Mouse (Mus musculus) myocyte (in vitro differentiated cells): ENCODE measurements around the gene Shisa6. TPM values are rescaled to one million over a fixed set of nuclear protein-coding genes. Genes with fewer than 3 reads are reported as not detected.

ENCODE experiments used
- H3K27me3 ChIP-seq: one replicate; pipeline ENCODE4 v1.6.1; 2011; ENCODE audit not compliant: control insufficient read depth, insufficient read depth, insufficient read length
- H3K36me3 ChIP-seq: one replicate; pipeline ENCODE4 v1.6.1; 2011; ENCODE audit not compliant: control insufficient read depth, insufficient read depth
- H3K4me2 ChIP-seq: one replicate; pipeline ENCODE4 v1.6.1; 2011; ENCODE audit warnings: low read depth, control low read depth
- H3K4me3 ChIP-seq: one replicate; pipeline ENCODE4 v1.5.1; 2011; ENCODE audit warnings: mild to moderate bottlenecking, control low read depth, moderate library complexity
- H3K79me2 ChIP-seq: one replicate; pipeline ENCODE4 v1.6.1; 2011; ENCODE audit not compliant: control insufficient read depth, insufficient read depth
- H3ac ChIP-seq: one replicate; pipeline ENCODE4 v1.6.1; 2011; ENCODE audit not compliant: control insufficient read depth, insufficient read length
- CEBPB ChIP-seq: IDR thresholded peaks from 2 replicates; pipeline ENCODE4 v1.6.1; 2011; ENCODE audit warnings: mild to moderate bottlenecking, moderate library complexity; ENCODE audit not compliant: poor library complexity, insufficient read depth, severe bottlenecking
- E2F4 ChIP-seq: IDR thresholded peaks from one replicate; pipeline ENCODE4 v1.6.1; 2011; ENCODE audit warnings: mild to moderate bottlenecking, control low read depth, moderate library complexity; ENCODE audit not compliant: insufficient read depth
- MAX ChIP-seq: IDR thresholded peaks from one replicate; pipeline ENCODE4 v1.6.1; 2011; ENCODE audit warnings: low read depth, mild to moderate bottlenecking, control low read depth
- MYOD1 ChIP-seq, 3 experiments: IDR thresholded peaks; one replicate each; pipeline ENCODE4 v1.6.1; 2011; ENCODE audit warnings: control low read depth in 2 of 3, low read depth in 2 of 3, mild to moderate bottlenecking in 2 of 3, moderate library complexity in 1 of 3; ENCODE audit not compliant: insufficient read length in 2 of 3, control insufficient read depth in 1 of 3
- MYOG ChIP-seq, 3 experiments: IDR thresholded peaks; one replicate each; pipeline ENCODE4 v1.6.1; 2011; ENCODE audit warnings: control low read depth in 2 of 3, low read depth in 2 of 3, mild to moderate bottlenecking in 2 of 3; ENCODE audit not compliant: insufficient read length in 2 of 3, control insufficient read depth in 1 of 3, insufficient read depth in 1 of 3
- POLR2A ChIP-seq: IDR thresholded peaks from one replicate; pipeline ENCODE4 v1.6.1; 2011; ENCODE audit warnings: low read depth, mild to moderate bottlenecking, control low read depth, moderate library complexity; ENCODE audit not compliant: insufficient read length
- POLR2AphosphoS2 ChIP-seq: IDR thresholded peaks from one replicate; pipeline ENCODE4 v1.6.1; 2011; ENCODE audit warnings: low read depth, control low read depth; ENCODE audit not compliant: insufficient read length
- REST ChIP-seq: IDR thresholded peaks from one replicate; pipeline ENCODE4 v1.6.1; 2011; ENCODE audit warnings: mild to moderate bottlenecking, control low read depth, moderate library complexity; ENCODE audit not compliant: insufficient read depth, insufficient read length
- SRF ChIP-seq: IDR thresholded peaks from one replicate; pipeline ENCODE4 v1.6.1; 2011; ENCODE audit warnings: low read depth; ENCODE audit not compliant: control insufficient read depth, insufficient read length
- TCF12 ChIP-seq: IDR thresholded peaks from one replicate; pipeline ENCODE4 v1.6.1; 2011; ENCODE audit warnings: mild to moderate bottlenecking, control low read depth; ENCODE audit not compliant: poor library complexity, insufficient read depth, severe bottlenecking
- TCF3 ChIP-seq: IDR thresholded peaks from one replicate; pipeline ENCODE4 v1.6.1; 2011; ENCODE audit warnings: low read depth, control low read depth; ENCODE audit not compliant: insufficient read length
- USF1 ChIP-seq: IDR thresholded peaks from one replicate; pipeline ENCODE4 v1.6.1; 2011; ENCODE audit warnings: low read depth, mild to moderate bottlenecking, control low read depth, moderate library complexity
- polyA plus RNA-seq: library from polyadenylated mRNA; unstranded; fragments of >200 nt; fragmentation: generic; extraction: Trizol; gene quantifications from one replicate; pipeline ENCODE4 v1.2.1, GENCODE M21; 2012; ENCODE audit warnings: missing spikeins

The Shisa6 gene
- polyA plus RNA-seq, 1 experiment, result not detected

- Histone ChIP-seq H3K4me2 (no peak overlapping the region), H3K36me3 (no peaks in the 10 kb centered on the region), H3K79me2 (no peaks in the 10 kb centered on the region), H3K27me3 (no peaks in the 10 kb centered on the region), H3ac (no peak overlapping the region), H3K4me3 (no peak overlapping the region)
- no peak for TF ChIP-seq POLR2A
- TF ChIP-seq SRF, result no peak
- TF ChIP-seq POLR2AphosphoS2, result no peak
- no peak for TF ChIP-seq MAX
- TF ChIP-seq MYOD1 (IDR thresholded peaks at IDR 0.05; ENCODE audit: control insufficient read depth in 1 of 3, insufficient read length in 2 of 3, low read depth in 2 of 3), result no peak
- no peak for TF ChIP-seq TCF12
- no peak for TF ChIP-seq USF1
- no peak for TF ChIP-seq REST
- TF ChIP-seq MYOG (IDR thresholded peaks at IDR 0.05; ENCODE audit: control insufficient read depth in 1 of 3, insufficient read depth in 1 of 3, insufficient read length in 2 of 3, low read depth in 2 of 3), result no peak
- no peak for TF ChIP-seq E2F4
Measured at GRCm38 (mm10) chr11:66496235-66496634, 29.5 kb downstream of the Shisa6 start.

- Histone ChIP-seq H3K79me2 (no peaks in the 10 kb centered on the region), H3K4me3 (no peak overlapping the region), H3K36me3 (no peaks in the 10 kb centered on the region), H3ac (no peak overlapping the region), H3K27me3 (no peaks in the 10 kb centered on the region), H3K4me2 (no peak overlapping the region)
- no peak for TF ChIP-seq POLR2A
- no peak for TF ChIP-seq E2F4
- TF ChIP-seq REST, result no peak
- TF ChIP-seq MYOD1 (IDR thresholded peaks at IDR 0.05; ENCODE audit: control insufficient read depth in 1 of 3, insufficient read length in 2 of 3, low read depth in 2 of 3), result no peak
- no peak for TF ChIP-seq CEBPB
- no peak for TF ChIP-seq POLR2AphosphoS2
- TF ChIP-seq USF1, result no peak
- TF ChIP-seq SRF, result no peak
- no peak for TF ChIP-seq TCF3
- TF ChIP-seq MYOG (IDR thresholded peaks at IDR 0.05; ENCODE audit: control insufficient read depth in 1 of 3, insufficient read depth in 1 of 3, insufficient read length in 2 of 3, low read depth in 2 of 3), result no peak
- no peak for TF ChIP-seq TCF12
- no peak for TF ChIP-seq MAX
Measured at GRCm38 (mm10) chr11:66494391-66494790, 31.4 kb downstream of the Shisa6 start.

DNA sequence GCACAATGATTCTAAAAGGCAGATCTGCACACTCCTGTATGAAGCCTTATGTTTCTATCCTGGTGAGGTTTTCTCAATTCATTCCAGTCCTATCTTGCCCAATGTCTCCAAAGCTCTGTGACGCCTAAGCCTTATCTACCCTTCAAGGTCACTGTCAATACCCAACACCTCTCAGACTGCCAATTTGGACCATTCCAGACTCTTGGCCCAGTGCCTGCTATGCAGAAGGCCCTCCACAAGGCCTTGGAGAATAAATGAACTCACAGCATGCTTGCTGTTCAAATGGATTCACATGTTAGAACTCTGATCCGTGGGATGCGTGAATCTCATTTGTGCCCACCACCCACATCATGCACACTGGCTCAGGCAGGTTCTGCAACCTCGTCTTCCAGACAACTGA, 38.0 kb downstream of the Shisa6 start:
- H3ac ChIP-seq, result no peak overlapping the region
- no peak overlapping the region for H3K4me3 ChIP-seq
- TF ChIP-seq CEBPB, result no peak
- TF ChIP-seq MYOG (IDR thresholded peaks at IDR 0.05; ENCODE audit: control insufficient read depth in 1 of 3, insufficient read depth in 1 of 3, insufficient read length in 2 of 3, low read depth in 2 of 3), result no peak
- TF ChIP-seq REST, result no peak
- TF ChIP-seq MAX, result no peak
- no peak for TF ChIP-seq SRF
- TF ChIP-seq TCF3, result no peak
- TF ChIP-seq POLR2A, result no peak
- no peak for TF ChIP-seq POLR2AphosphoS2
- TF ChIP-seq TCF12, result no peak
- TF ChIP-seq MYOD1 (IDR thresholded peaks at IDR 0.05; ENCODE audit: control insufficient read depth in 1 of 3, insufficient read length in 2 of 3, low read depth in 2 of 3), result no peak
- TF ChIP-seq E2F4, result no peak
- TF ChIP-seq USF1, result no peak
- H3K79me2 ChIP-seq, result no peaks in the 10 kb centered on the region
- no peaks in the 10 kb centered on the region for H3K27me3 ChIP-seq
- no peak overlapping the region for H3K4me2 ChIP-seq
- no peaks in the 10 kb centered on the region for H3K36me3 ChIP-seq

- Histone ChIP-seq H3K4me2 (no peak overlapping the region), H3K36me3 (no peaks in the 10 kb centered on the region), H3K27me3 (no peaks in the 10 kb centered on the region), H3ac (no peak overlapping the region), H3K79me2 (no peaks in the 10 kb centered on the region), H3K4me3 (no peak overlapping the region)
- TF ChIP-seq REST (no peak), USF1 (no peak), POLR2A (no peak), MAX (no peak), CEBPB (no peak)
Measured at GRCm38 (mm10) chr11:66482501-66482900, 43.3 kb downstream of the Shisa6 start.

DNA sequence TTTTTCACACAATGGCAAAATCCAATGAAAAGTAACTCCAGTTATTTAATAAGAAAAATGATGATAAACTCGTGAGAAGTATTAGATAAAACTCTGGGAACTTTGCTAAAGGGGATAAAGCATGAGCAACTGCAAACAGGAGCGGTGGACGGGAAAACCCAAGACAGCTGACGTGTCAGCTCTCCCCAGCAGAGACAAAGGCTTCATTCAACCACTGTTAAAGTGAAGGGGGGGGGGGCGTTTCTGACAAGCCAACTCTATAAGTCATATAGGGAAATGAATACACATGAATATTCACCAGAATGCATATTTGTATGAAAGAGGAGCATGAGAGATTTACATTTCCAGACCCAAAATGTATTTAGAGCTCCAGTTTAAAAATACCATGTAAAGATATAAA, 83.1 kb downstream of the Shisa6 start:
- Histone ChIP-seq H3K79me2 (no peaks in the 10 kb centered on the region), H3ac (no peak overlapping the region), H3K36me3 (no peaks in the 10 kb centered on the region), H3K4me3 (no peak overlapping the region), H3K27me3 (no peaks in the 10 kb centered on the region), H3K4me2 (no peak overlapping the region)
- TF ChIP-seq E2F4, result no peak
- no peak for TF ChIP-seq MAX
- no peak for TF ChIP-seq MYOD1 (IDR thresholded peaks at IDR 0.05; ENCODE audit: control insufficient read depth in 1 of 3, insufficient read length in 2 of 3, low read depth in 2 of 3)
- no peak for TF ChIP-seq MYOG (IDR thresholded peaks at IDR 0.05; ENCODE audit: control insufficient read depth in 1 of 3, insufficient read depth in 1 of 3, insufficient read length in 2 of 3, low read depth in 2 of 3)
- no peak for TF ChIP-seq TCF3
- TF ChIP-seq USF1, result no peak
- TF ChIP-seq SRF, result no peak
- no peak for TF ChIP-seq POLR2AphosphoS2
- TF ChIP-seq TCF12, result no peak
- TF ChIP-seq CEBPB, result no peak
